Mouse (Mus musculus): ENCODE measurements around the gene Vwa7. TPM values are rescaled to one million over a fixed set of nuclear protein-coding genes. Genes with fewer than 3 reads are reported as not detected.

Vwa7 gene
- total and polyA plus RNA-seq, 3 experiments: 9.8 to 10.4 TPM; not detected in 1

- peak; percentile 82 for TF ChIP-seq TBP (IDR thresholded peaks at IDR 0.05; ENCODE audit: low read depth, low read length)
- peak; percentile 80 for TF ChIP-seq TCF12 (IDR thresholded peaks at IDR 0.05; ENCODE audit: low read depth, low read length)
- TF ChIP-seq CHD2 (IDR thresholded peaks at IDR 0.05; ENCODE audit: low read length): no peak
- peak; percentile 95 for TF ChIP-seq MAZ (IDR thresholded peaks at IDR 0.05; ENCODE audit: low read depth, low read length)
- peak; percentile 66 to 86; a peak in 3 of 4 replicates for TF ChIP-seq EP300 (IDR thresholded peaks at IDR 0.05; ENCODE audit: low read depth in 1 of 2, low read length in 2 of 2)
- peak; percentile 90 for TF ChIP-seq ETS1 (IDR thresholded peaks at IDR 0.05; ENCODE audit: low read depth, low read length)
- peak; percentile 74 for TF ChIP-seq NELFE (IDR thresholded peaks at IDR 0.05; ENCODE audit: low read depth, low read length)
- TF ChIP-seq SMC3 (IDR thresholded peaks at IDR 0.05; ENCODE audit: low read depth, low read length): no peak
- peak; percentile 55; the same call in 1 of the 2 replicates for TF ChIP-seq MYC (IDR thresholded peaks at IDR 0.05; ENCODE audit: low read depth, low read length)
- TF ChIP-seq CHD1 (IDR thresholded peaks at IDR 0.05; ENCODE audit: low read depth, low read length): peak; percentile 96; the same call in 1 of the 2 replicates
These were observed 32.0 kb downstream of the Vwa7 start (continued) for GRCm38 (mm10) chr17:35048149-35048931.

- peak; percentile 60 for DNase-seq (ENCODE audit: low read depth, low spot score)
- Histone ChIP-seq H3K9ac (ENCODE audit: control insufficient read depth, low read depth, low read length, poor library complexity, severe bottlenecking) (peak overlapping the region; percentile 63), H3K4me1 (ENCODE audit: control insufficient read depth in 1 of 2, insufficient read depth in 2 of 2, low read length in 2 of 2) (peaks cover 7 to 45% of the 10 kb centered on the region in 2 experiments), H3K27me3 (ENCODE audit: control insufficient read depth in 1 of 2, insufficient read depth in 2 of 2, low read length in 2 of 2) (no peaks in the 10 kb centered on the region), H3K4me3 (ENCODE audit: control insufficient read depth in 1 of 2, insufficient read depth in 1 of 2, low read depth in 2 of 2, low read length in 2 of 2) (peak overlapping the region; percentile 30 to 50; a peak in 3 of 4 replicates), H3K27ac (ENCODE audit: control insufficient read depth, low read depth, low read length) (peak overlapping the region; percentile 98), H3K9me3 (replicated peaks; ENCODE audit: insufficient read depth, low read length) (no peaks in the 10 kb centered on the region), H3K79me2 (ENCODE audit: control insufficient read depth, insufficient read depth, low read length, poor library complexity) (peaks cover 35% of the 10 kb centered on the region), H3K36me3 (ENCODE audit: control insufficient read depth in 1 of 2, insufficient read depth in 2 of 2, low read length in 2 of 2) (peaks cover 3 to 39% of the 10 kb centered on the region in 2 experiments)
- TF ChIP-seq MXI1 (IDR thresholded peaks at IDR 0.05; ENCODE audit: low read depth, low read length) (peak; percentile 44), KAT2A (conservative IDR thresholded peaks at IDR 0.05; ENCODE audit: low read depth, low read length) (no peak), RCOR1 (IDR thresholded peaks at IDR 0.05; ENCODE audit: low read depth, low read length) (no peak), NELFE (IDR thresholded peaks at IDR 0.05; ENCODE audit: low read depth, low read length) (peak; percentile 5), GATA1 (IDR thresholded peaks at IDR 0.05; ENCODE audit: low read depth, low read length) (peak; percentile 18; the same call in 1 of the 2 replicates), POLR2AphosphoS2 (IDR thresholded peaks at IDR 0.05; ENCODE audit: low read length) (no peak), SIN3A (IDR thresholded peaks at IDR 0.05; ENCODE audit: low read length) (no peak), ZNF384 (IDR thresholded peaks at IDR 0.05; ENCODE audit: low read depth, low read length) (peak; percentile 40; the same call in 1 of the 2 replicates), MAFK (IDR thresholded peaks at IDR 0.05; ENCODE audit: borderline replicate concordance, low read depth, low read length) (no peak), ZMIZ1 (IDR thresholded peaks at IDR 0.05; ENCODE audit: low read depth, low read length) (no peak; the same call in 1 of the 2 replicates), MEF2A (IDR thresholded peaks at IDR 0.05; ENCODE audit: extremely low read depth, insufficient replicate concordance, low read depth, low read length, poor library complexity, severe bottlenecking) (no peak), MAZ (IDR thresholded peaks at IDR 0.05; ENCODE audit: low read depth, low read length) (no peak), MAX (IDR thresholded peaks at IDR 0.05; ENCODE audit: low read length) (no peak), ETS1 (IDR thresholded peaks at IDR 0.05; ENCODE audit: low read depth, low read length) (0 out of 2 replicates have a peak, but pooled peaks have one; percentile 30), POLR2AphosphoS5 (IDR thresholded peaks at IDR 0.05; ENCODE audit: borderline replicate concordance, low read depth, low read length) (no peak), HCFC1 (IDR thresholded peaks at IDR 0.05; ENCODE audit: low read depth, low read length) (0 out of 2 replicates have a peak, but pooled peaks have one; percentile 5), CTCF (IDR thresholded peaks at IDR 0.05 in 2 of 3, conservative IDR thresholded peaks at IDR 0.05 in 1 of 3; ENCODE audit: control insufficient read depth in 1 of 3, insufficient read depth in 1 of 3, low read depth in 2 of 3, low read length in 3 of 3, poor library complexity in 1 of 3, severe bottlenecking in 1 of 3) (no peak), ELF1 (IDR thresholded peaks at IDR 0.05; ENCODE audit: low read depth, low read length) (no peak), EP300 (IDR thresholded peaks at IDR 0.05; ENCODE audit: low read depth in 1 of 2, low read length in 2 of 2) (peak in 1 of 2 experiments; percentile 10; a peak in 1 of 4 replicates), BHLHE40 (IDR thresholded peaks at IDR 0.05; ENCODE audit: borderline replicate concordance, low read depth, low read length) (no peak), CHD1 (IDR thresholded peaks at IDR 0.05; ENCODE audit: low read depth, low read length) (no peak), USF1 (IDR thresholded peaks at IDR 0.05; ENCODE audit: low read depth, low read length) (no peak), TBP (IDR thresholded peaks at IDR 0.05; ENCODE audit: low read depth, low read length) (no peak)
These were observed 32.6 kb downstream of the Vwa7 start for GRCm38 (mm10) chr17:35048932-35049440.

All from MEL (cell line).